Mouse (Mus musculus) lung, adult 2 months (tissue): ENCODE measurements around the gene Gtf3c1.

Experiments used
- CTCF ChIP-seq: fragments of 200-500 bp; IDR thresholded peaks from 2 replicates; pipeline ENCODE4 v1.5.1; 2011; ENCODE audit warnings: mild to moderate bottlenecking, low read length, control low read depth; ENCODE audit not compliant: insufficient read depth
- POLR2A ChIP-seq: fragments of 200-500 bp; IDR thresholded peaks from 2 replicates; pipeline ENCODE4 v1.6.1; 2011; ENCODE audit warnings: low read depth, mild to moderate bottlenecking, control low read depth, low read length, borderline replicate concordance; ENCODE audit errors: extremely low read depth

DNA sequence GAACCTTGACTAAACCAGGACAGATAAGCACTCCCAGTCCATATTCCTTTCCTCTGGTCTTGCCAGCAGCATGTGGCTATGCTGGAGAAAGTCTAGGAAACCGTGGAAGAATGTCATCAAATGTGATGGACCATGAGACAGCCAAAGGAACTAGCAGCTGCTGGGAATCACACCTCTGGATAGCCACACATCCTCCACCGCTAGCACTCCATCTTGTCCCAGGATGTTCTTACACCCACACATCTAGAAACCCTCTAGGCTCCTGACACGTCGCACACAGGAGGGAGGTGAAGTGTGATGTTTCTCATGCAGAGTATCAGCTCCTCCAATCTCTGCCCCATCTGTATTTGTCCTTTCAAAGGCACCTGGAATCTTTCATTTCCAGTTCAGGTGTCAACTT is 17.1 kb downstream of the Gtf3c1 start:
- no peak for TF ChIP-seq CTCF
- TF ChIP-seq POLR2A, result no peak
